Mouse (Mus musculus): ENCODE results near the gene Slc26a6. TPM values are rescaled to one million over a fixed set of nuclear protein-coding genes. Genes with fewer than 3 reads are reported as not detected.

Gene Slc26a6
- total RNA-seq, 2 experiments from 2014 or later, result 10.8 to 12.9 TPM

- DNase-seq, result no peak
Observed at GRCm38 (mm10) chr9:108847374-108847773, 5.7 kb upstream of the Slc26a6 start.

GRCm38 (mm10) chr9:108848419-108848818 is 4.7 kb upstream of the Slc26a6 start:
- DNase-seq, result no peak

GRCm38 (mm10) chr9:108853635-108854240 is 655 bp downstream of the Slc26a6 start:
- DNase-seq, result peak; percentile 87

GRCm38 (mm10) chr9:108854241-108854696 is 1.2 kb downstream of the Slc26a6 start:
- peak; percentile 80 for DNase-seq

DNA sequence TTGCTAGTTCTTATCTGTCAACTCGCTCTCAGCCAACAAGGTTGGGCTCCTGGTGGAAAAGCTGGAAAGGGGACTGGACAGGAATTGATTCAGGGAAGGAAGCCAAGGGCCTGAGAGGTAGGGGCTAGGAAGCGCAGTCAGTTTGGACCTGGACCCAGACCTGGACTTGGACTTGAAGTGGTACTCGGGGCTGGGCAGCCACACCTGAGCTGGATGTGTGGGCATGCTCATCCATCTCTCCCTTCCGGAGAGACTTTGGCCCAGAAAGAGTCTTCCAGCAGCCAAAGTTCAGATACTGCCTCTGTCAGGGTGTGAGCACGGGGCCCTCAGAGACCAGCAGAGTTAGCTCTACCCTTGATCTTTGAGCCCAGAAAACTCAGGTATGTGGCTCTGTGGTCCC is 2.3 kb downstream of the Slc26a6 start:
- no peak for DNase-seq

DNA sequence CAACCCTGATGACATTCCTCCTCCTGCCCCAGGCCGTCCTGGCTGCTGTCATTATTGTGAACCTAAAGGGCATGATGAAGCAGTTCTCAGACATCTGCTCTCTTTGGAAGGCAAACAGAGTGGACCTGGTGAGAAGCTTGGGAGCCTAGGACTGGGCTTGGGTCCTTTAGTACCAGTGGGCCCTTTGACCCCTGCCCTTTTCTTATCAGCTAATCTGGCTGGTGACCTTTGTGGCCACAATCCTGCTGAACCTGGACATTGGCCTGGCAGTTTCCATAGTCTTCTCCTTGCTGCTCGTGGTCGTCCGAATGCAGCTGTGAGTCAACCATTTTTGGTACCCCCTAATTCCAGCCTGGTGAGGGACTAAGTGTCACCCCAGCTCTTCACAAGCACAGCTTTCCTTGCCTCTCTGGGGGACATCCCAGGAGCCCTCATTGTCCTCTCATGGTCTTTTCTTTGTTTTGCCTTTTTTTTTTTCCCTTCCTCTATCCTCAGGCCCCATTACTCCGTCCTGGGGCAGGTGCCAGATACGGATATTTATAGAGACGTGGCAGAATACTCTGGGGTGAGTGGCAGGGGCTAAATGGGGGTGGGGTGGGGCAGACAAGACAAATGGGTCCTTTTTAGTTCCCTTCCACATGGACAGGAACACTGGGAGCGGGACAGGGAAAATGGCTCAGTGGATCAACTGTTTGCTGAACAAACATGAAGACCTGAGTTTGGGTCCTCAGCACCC is 5.9 kb downstream of the Slc26a6 start:
- no peak for DNase-seq

GRCm38 (mm10) chr9:108912308-108912707 is 59.2 kb downstream of the Slc26a6 start:
- DNase-seq, result no peak

DNA sequence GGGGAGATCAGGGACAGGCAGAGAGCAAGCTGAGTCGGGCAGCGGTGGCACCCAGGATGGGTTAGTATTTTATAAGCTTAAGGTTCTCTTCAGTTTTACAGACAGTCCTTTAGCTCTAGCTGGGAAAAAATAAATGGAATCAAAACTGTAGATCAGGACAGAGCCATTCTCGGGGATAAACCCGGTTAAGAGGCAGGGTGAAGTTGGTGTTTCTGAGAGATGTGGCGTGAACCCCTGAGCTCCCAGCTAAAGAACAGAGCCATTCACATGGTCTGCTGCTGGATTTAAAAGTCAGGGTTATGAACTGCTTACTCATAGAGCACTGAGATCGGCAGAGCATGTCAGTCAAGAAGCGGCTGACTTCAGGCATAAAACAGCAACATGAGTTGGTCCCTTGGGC is 60.1 kb downstream of the Slc26a6 start:
- DNase-seq, result no peak

GRCm38 (mm10) chr9:108913621-108914020 is 60.5 kb downstream of the Slc26a6 start:
- no peak for DNase-seq

GRCm38 (mm10) chr9:108914491-108914890 is 61.4 kb downstream of the Slc26a6 start, which contains the start of gene Tmem89:
Tmem89 (plus strand) TSS chr9:108914619.
- DNase-seq, result no peak

DNA sequence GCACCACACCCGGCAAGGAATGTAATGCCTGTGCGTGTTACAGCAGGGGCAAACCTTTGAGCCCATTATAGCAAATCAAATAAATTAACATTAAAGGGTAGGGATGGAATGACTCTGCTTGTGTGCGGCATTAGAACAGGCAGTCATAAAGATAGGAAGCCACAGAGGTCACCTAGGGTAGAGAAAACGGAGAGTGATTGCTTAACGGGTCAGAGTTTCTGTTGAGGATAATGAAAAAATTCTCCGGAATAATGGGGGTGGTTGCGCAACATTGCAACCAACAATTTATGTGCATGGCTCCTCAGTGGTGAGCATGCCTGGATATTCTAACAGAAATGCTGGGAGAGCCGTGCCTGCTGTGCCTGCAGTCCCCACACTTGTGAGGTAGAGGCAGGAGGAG is 72.8 kb downstream of the Slc26a6 start:
- DNase-seq, result no peak

DNA sequence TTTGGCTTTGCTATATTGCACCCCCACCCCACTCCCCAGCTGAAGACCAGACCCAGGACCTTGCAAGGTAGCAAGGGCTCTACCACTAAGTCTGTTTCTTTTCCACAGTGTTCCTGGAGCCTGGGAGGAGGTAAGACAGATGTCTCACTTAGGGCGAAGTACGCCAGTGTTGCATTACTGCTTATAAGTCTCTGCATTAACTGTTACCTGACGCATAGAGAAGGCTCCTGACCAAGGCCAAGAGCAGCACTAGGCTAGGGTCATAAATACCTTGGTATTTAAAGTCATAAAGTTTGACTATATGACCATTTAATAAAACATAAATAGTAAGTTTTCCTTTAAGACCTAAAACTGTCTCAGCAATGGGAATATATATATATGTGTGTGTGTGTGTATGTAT is 75.3 kb downstream of the Slc26a6 start:
- no peak for DNase-seq

DNA sequence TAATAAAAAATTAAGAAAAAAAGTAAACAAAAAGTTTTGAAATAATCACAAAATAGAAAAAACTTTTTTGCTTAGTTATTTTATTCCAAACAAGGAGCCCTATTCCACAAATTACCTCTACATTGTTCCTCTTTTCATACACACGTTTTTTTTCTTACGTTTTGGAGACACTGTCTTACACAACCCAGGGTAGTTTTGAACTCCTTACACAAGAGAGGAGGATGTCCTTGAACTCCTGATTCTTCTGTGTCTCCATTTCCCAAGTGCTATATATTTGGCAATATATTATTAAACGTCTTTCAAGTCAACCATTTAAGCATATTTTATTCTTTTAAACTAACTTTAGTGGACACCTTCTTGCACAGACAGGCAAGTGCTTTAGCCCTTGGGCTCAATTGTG is 82.9 kb downstream of the Slc26a6 start:
- DNase-seq, result no peak

DNA sequence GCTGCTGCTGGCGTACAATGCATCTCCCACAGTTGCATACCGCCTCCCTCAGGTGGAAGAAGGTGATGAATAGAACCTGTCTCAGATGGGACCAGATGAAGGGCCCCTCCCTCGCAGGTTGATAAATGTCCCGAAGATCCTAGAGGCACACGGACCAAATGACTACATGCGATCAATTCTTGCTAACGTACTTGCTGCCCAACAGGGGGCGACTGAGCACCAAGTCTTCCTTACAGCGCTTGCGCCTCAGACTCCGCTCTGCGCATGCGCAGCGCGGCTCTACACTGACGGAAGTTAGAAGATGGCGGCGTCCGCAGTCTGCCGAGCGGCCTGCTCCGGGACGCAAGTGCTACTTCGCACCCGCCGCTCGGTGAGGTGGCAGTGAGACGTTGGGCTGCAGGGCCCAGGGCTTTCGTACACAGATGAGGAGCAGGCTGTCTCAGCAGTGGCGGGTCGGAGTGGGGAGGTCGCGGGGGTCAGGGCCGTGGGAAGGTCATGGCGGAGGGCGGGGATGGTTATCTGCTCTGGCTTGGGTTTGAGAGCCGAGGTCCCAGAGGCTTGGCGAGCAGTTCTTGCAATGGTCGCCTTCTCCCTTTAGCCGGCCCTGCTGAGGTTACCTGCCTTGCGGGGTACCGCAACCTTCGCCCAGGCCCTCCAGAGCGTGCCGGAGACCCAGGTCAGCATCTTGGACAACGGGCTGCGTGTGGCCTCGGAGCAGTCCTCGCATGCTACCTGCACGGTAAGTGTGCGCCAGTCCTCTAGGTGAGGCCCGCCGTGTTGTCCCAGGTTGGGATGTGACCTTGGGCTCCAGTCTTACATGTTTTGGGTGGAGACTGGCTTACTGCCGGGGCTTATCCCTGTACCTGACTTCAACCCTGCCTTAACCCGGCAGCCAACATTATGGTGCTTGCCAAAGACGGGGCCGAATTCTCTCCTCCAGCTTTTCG is 83.6 kb downstream of the Slc26a6 start, which contains the start of gene Uqcrc1:
Gene Uqcrc1 (plus strand): TSS at position 216 of the 947 bp plus-strand sequence.
- peak; percentile 97 for DNase-seq

DNA sequence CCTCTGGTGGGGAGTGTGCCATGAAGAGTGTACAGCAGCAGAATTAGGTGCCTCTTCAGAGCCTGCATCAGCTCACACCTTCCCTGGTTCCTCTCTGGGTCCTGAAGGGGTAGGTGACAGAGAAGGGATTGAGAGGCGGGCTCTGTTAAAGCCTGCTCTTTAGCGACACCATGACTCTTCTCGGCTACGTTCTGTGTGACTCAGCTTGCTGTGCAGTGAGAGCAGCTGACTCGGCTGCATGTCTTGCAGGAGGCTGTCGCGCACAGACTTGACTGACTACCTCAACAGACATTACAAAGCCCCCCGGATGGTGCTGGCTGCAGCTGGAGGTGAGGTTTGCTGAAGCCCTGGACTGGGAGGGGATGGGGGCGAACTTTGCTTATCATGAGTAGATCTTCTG is 92.0 kb downstream of the Slc26a6 start:
- DNase-seq, result no peak

DNA sequence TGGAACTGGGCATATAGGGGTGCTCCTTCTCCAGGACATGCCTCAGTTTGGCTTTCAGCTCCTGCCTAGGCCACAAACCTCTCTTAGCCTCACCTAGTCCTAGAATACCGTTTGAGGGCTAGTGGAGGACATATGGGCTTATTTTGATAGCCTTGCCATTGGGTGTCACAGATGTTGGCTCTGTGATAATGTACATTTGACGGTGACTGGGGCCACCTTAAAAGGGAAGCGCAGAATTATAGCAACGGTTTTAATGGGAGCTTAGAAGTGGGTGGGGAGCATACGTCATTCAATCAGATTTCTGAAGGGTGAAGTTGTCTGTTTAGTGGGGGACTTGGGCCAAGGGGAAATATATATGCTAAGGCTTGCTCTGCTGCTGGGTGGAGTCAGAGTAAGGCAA is 92.5 kb downstream of the Slc26a6 start:
- no peak for DNase-seq

DNA sequence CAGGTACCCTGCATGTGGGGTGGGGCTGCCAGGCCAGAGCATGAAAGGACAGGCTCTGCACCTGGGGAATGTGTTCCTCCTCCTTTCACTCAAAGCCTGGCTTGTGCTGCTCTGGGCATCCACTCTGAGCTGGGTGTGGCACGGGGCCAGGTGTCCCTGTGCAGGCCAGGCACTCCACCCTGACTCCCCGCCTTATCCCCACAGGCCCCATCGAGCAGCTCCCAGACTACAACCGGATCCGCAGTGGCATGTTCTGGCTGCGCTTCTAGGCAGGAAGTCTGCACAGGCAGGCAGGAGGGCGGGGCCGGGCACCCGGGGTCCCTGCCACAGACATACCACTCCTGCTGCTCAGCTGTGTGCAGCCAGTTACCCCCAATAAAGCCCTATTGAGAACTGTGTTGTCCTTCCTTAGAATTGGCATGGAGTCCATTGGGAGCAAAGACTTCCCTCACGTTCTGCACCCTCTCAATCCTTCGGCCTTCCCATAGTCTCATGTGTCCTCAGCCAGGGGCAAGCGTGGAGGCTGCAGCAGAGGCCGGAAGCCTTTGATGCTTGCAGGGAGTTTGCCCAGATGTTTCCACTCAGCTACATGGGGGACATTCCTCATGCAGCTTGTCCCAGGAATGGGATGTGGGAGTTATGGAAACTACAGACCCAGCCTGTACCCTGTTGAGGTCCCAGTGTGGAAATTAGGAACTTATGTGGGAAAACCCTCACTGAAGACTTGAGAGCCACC is 96.3 kb downstream of the Slc26a6 start:
- DNase-seq, result peak; percentile 64

- peak; percentile 9 for DNase-seq
Observed at GRCm38 (mm10) chr9:108949967-108950728, 97.1 kb downstream of the Slc26a6 start.

GRCm38 (mm10) chr9:108953081-108953636 is 100.1 kb downstream of the Slc26a6 start, which contains the start of gene Col7a1:
Col7a1 (plus strand) TSS chr9:108953586.
- DNase-seq, result no peak

GRCm38 (mm10) chr9:108955241-108955640 is 102.2 kb downstream of the Slc26a6 start:
- DNase-seq, result no peak

- no peak for DNase-seq
Observed at GRCm38 (mm10) chr9:108955846-108956245, 102.8 kb downstream of the Slc26a6 start.

Measured in gastrocnemius, postnatal 10 days (tissue).